Mouse (Mus musculus) midbrain, postnatal 0 days (tissue): ENCODE results near the gene Gm42742. TPM values are rescaled to one million over a fixed set of nuclear protein-coding genes. Genes with fewer than 3 reads are reported as not detected.
A peak's percentile ranks its signal among the peaks of the same experiment; 100 is the strongest.

ENCODE experiments used
- ATAC-seq: fragments of 200-750 bp; cut with Nextera tagmentation; 2 replicates; pipeline ENCODE4 v1.8.0; 2017; ENCODE audit warnings: moderate number of reproducible peaks, mild to moderate bottlenecking, moderate TSS enrichment, moderate library complexity; ENCODE audit not compliant: low FRiP score
- DNase-seq: peaks from one replicate; pipeline ENCODE4 v3.0.0-alpha.2; 2015; ENCODE audit warnings: low spot score
- H3K27ac ChIP-seq: fragments of 300-500 bp; sonication (generic); 2 replicates; pipeline ENCODE4 v1.5.1; 2014; ENCODE audit warnings: low read depth, mild to moderate bottlenecking, low read length, mixed read lengths
- H3K27me3 ChIP-seq: fragments of 300-500 bp; sonication (generic); 2 replicates; pipeline ENCODE4 v1.6.1; 2014; ENCODE audit warnings: low read length, control low read depth, mixed read lengths; ENCODE audit not compliant: insufficient read depth
- H3K36me3 ChIP-seq: fragments of 300-500 bp; sonication (generic); 2 replicates; pipeline ENCODE4 v1.6.1; 2014; ENCODE audit warnings: low read length, control low read depth, mixed read lengths; ENCODE audit not compliant: insufficient read depth
- H3K4me1 ChIP-seq: fragments of 300-500 bp; sonication (generic); 2 replicates; pipeline ENCODE4 v1.6.1; 2014; ENCODE audit warnings: mild to moderate bottlenecking, control low read depth, antibody characterized with exemption, low read length, mixed read lengths; ENCODE audit not compliant: insufficient read depth
- H3K4me2 ChIP-seq: fragments of 300-500 bp; sonication (generic); 2 replicates; pipeline ENCODE4 v1.6.1; 2014; ENCODE audit warnings: low read depth, mild to moderate bottlenecking, low read length, mixed read lengths; ENCODE audit not compliant: poor library complexity, severe bottlenecking
- H3K4me3 ChIP-seq: fragments of 300-500 bp; sonication (generic); 2 replicates; pipeline ENCODE4 v1.5.1; 2014; ENCODE audit warnings: low read depth, mild to moderate bottlenecking, low read length, moderate library complexity
- H3K9ac ChIP-seq: fragments of 300-500 bp; sonication (generic); replicated peaks from 2 replicates; pipeline ENCODE4 v1.6.1; 2014; ENCODE audit warnings: mild to moderate bottlenecking, low read length, moderate library complexity, mixed read lengths; ENCODE audit not compliant: poor library complexity, severe bottlenecking
- H3K9me3 ChIP-seq: fragments of 300-500 bp; sonication (generic); 2 replicates; pipeline ENCODE4 v1.6.1; 2016; ENCODE audit warnings: low read length, control low read depth
- CTCF ChIP-seq: IDR thresholded peaks from 2 replicates; pipeline ENCODE4 v1.5.1; 2016; ENCODE audit warnings: antibody characterized with exemption, mild to moderate bottlenecking
- whole genome bisulfite sequencing: fragments of 180-500 bp; shearing (Covaris S2); extraction: QIAGEN DNeasy Blood & Tissue Kit; methylation state at CpG from one replicate; pipeline ENCODE4 v1.1.7; 2014; 5-methylcytosine and 5-hydroxymethylcytosine counted together
- microRNA-seq: library from miRNA; unstranded; fragments of <30 nt; microRNA quantifications from one replicate; pipeline ENCODE4, GENCODE M21; 2016; ENCODE audit warnings: borderline number of aligned reads
- polyA plus RNA-seq: library from polyadenylated mRNA; unstranded; fragments of >200 nt; fragmentation: Nextera tagmentation; extraction: Ambion mirVana; gene quantifications from 2 replicates; pipeline ENCODE4 v1.2.1, GENCODE M21; 2015
- total RNA-seq: library from RNA; depleted of rRNA; stranded (reverse); fragments of >200 nt; gene quantifications from 2 replicates; pipeline ENCODE4 v1.2.3, GENCODE M21; 2014; rRNA removed

The Gm42742 gene
- total and polyA plus RNA-seq, 2 experiments from 2014 or later, result 45.3 to 55.5 TPM

- peaks cover 33% of the 10 kb centered on the region for H3K36me3 ChIP-seq
- H3K27me3 ChIP-seq, result no peaks in the 10 kb centered on the region
- no peaks in the 10 kb centered on the region for H3K9me3 ChIP-seq
- H3K27ac ChIP-seq, result peak overlapping the region; percentile 93; the same call in 1 of the 2 replicates
- no peak overlapping the region; the same call in 1 of the 2 replicates for H3K9ac ChIP-seq
- H3K4me1 ChIP-seq, result peaks cover 6% of the 10 kb centered on the region; the same call in 1 of the 2 replicates
- no peak for TF ChIP-seq CTCF
- 10% methylated on average over 8 of the region's 8 CpGs for WGBS
- no peak for ATAC-seq
- H3K4me2 ChIP-seq, result peak overlapping the region; percentile 90
- H3K4me3 ChIP-seq, result peak overlapping the region; percentile 100
- DNase-seq, result no peak
Measured at GRCm38 (mm10) chr7:126975493-126975892, 45.4 kb downstream of the Gm42742 start.

- H3K27ac ChIP-seq, result no peak overlapping the region
- no peak overlapping the region for H3K4me3 ChIP-seq
- H3K36me3 ChIP-seq, result peaks cover 63% of the 10 kb centered on the region
- no peaks in the 10 kb centered on the region for H3K27me3 ChIP-seq
- H3K9ac ChIP-seq, result no peak overlapping the region
- no peak overlapping the region for H3K4me2 ChIP-seq
- 63% methylated on average over 6 of the region's 6 CpGs for WGBS
- DNase-seq (no peak), ATAC-seq (no peak)
- TF ChIP-seq CTCF, result no peak
- H3K9me3 ChIP-seq, result no peaks in the 10 kb centered on the region
- no peaks in the 10 kb centered on the region for H3K4me1 ChIP-seq
Measured at GRCm38 (mm10) chr7:126967361-126967760, 53.5 kb downstream of the Gm42742 start.

- DNase-seq, result no peak
- no peaks in the 10 kb centered on the region for H3K4me1 ChIP-seq
- no peak overlapping the region for H3K9ac ChIP-seq
- H3K27ac ChIP-seq, result no peak overlapping the region
- no peaks in the 10 kb centered on the region for H3K9me3 ChIP-seq
- ATAC-seq, result no peak
- no peak overlapping the region for H3K4me3 ChIP-seq
- WGBS, result 49% methylated on average over 3 of the region's 3 CpGs
- no peak overlapping the region for H3K4me2 ChIP-seq
- peaks cover 68% of the 10 kb centered on the region for H3K36me3 ChIP-seq
- no peaks in the 10 kb centered on the region for H3K27me3 ChIP-seq
- no peak for TF ChIP-seq CTCF
Measured at GRCm38 (mm10) chr7:126965568-126965967, 55.3 kb downstream of the Gm42742 start.

Small RNA genes within 50 kb of the gene (microRNA-seq; reads per million reads assigned to microRNA genes)
- not detected for gene Gm44343

Other genes with a start within 250 kb of the Gm42742 start
Only the 30 nearest of the 32 such genes appear.
- gene Ppp4c, start 228.6 kb downstream of the Gm42742 start, total RNA-seq, result 107 and 137 TPM in 2 replicates
- gene Ppp4c, start 228.6 kb downstream of the Gm42742 start, polyA plus RNA-seq, result 127 and 135 TPM in 2 replicates
- 52.5 and 60.2 TPM in 2 replicates for gene Fam57b, start 223.4 kb downstream of the Gm42742 start, total RNA-seq
- gene Fam57b, start 223.4 kb downstream of the Gm42742 start, polyA plus RNA-seq, result 56.3 and 57.1 TPM in 2 replicates
- gene 4930451I11Rik, start 189.5 kb downstream of the Gm42742 start, total RNA-seq, result not detected in 2 replicates
- 1.1 TPM in 1 of 2 replicates, not detected in the other for gene 4930451I11Rik, start 189.5 kb downstream of the Gm42742 start, polyA plus RNA-seq
- gene Doc2a, start 173.7 kb downstream of the Gm42742 start, total RNA-seq, result 53.8 and 64.1 TPM in 2 replicates
- 36.3 and 41.2 TPM in 2 replicates for gene Doc2a, start 173.7 kb downstream of the Gm42742 start, polyA plus RNA-seq
- 6.6 and 10.0 TPM in 2 replicates for gene Hirip3, start 159.1 kb downstream of the Gm42742 start, total RNA-seq
- gene Hirip3, start 159.1 kb downstream of the Gm42742 start, polyA plus RNA-seq, result 12.2 and 16.3 TPM in 2 replicates
- 55.0 and 60.3 TPM in 2 replicates for gene Ino80e, start 158.7 kb downstream of the Gm42742 start, total RNA-seq
- 87.8 and 93.5 TPM in 2 replicates for gene Ino80e, start 158.7 kb downstream of the Gm42742 start, polyA plus RNA-seq
- gene Taok2, start 136.4 kb downstream of the Gm42742 start, total RNA-seq, result 143 and 160 TPM in 2 replicates
- 45.3 and 47.3 TPM in 2 replicates for gene Taok2, start 136.4 kb downstream of the Gm42742 start, polyA plus RNA-seq
- gene Tmem219, start 98.2 kb downstream of the Gm42742 start, total RNA-seq, result 22.8 and 24.7 TPM in 2 replicates
- 36.4 and 38.2 TPM in 2 replicates for gene Tmem219, start 98.2 kb downstream of the Gm42742 start, polyA plus RNA-seq
- 129 and 150 TPM in 2 replicates for gene Kctd13, start 92.2 kb downstream of the Gm42742 start, total RNA-seq
- gene Kctd13, start 92.2 kb downstream of the Gm42742 start, polyA plus RNA-seq, result 166 and 167 TPM in 2 replicates
- gene Asphd1, start 71.5 kb downstream of the Gm42742 start, total RNA-seq, result 32.3 and 44.5 TPM in 2 replicates
- 16.2 and 17.6 TPM in 2 replicates for gene Asphd1, start 71.5 kb downstream of the Gm42742 start, polyA plus RNA-seq
- gene Sez6l2, start 70.5 kb downstream of the Gm42742 start, total RNA-seq, result 235 and 283 TPM in 2 replicates
- 66.2 and 72.8 TPM in 2 replicates for gene Sez6l2, start 70.5 kb downstream of the Gm42742 start, polyA plus RNA-seq
- 193 and 244 TPM in 2 replicates for gene Cdipt, start 45.2 kb downstream of the Gm42742 start, total RNA-seq
- gene Cdipt, start 45.2 kb downstream of the Gm42742 start, polyA plus RNA-seq, result 142 and 157 TPM in 2 replicates
- not detected in 2 replicates for gene Cdiptos, start 45.0 kb downstream of the Gm42742 start, total RNA-seq
- gene Cdiptos, start 45.0 kb downstream of the Gm42742 start, polyA plus RNA-seq, result 0.72 and 0.79 TPM in 2 replicates
- gene Mvp, start 6.5 kb downstream of the Gm42742 start, total RNA-seq, result 4.2 and 7.2 TPM in 2 replicates
- 3.9 and 4.4 TPM in 2 replicates for gene Mvp, start 6.5 kb downstream of the Gm42742 start, polyA plus RNA-seq
- 2.4 TPM in 1 of 2 replicates, not detected in the other for gene Pagr1b, start 4.6 kb downstream of the Gm42742 start, total RNA-seq
- gene Pagr1b, start 4.6 kb downstream of the Gm42742 start, polyA plus RNA-seq, result 0.66 TPM in 1 of 2 replicates, not detected in the other
- 5.3 TPM in 1 of 2 replicates, not detected in the other for gene Pagr1a, start 3.7 kb downstream of the Gm42742 start, total RNA-seq
- gene Pagr1a, start 3.7 kb downstream of the Gm42742 start, polyA plus RNA-seq, result 33.1 and 41.1 TPM in 2 replicates
- 102 and 155 TPM in 2 replicates for gene Prrt2, start 114 bp upstream of the Gm42742 start, total RNA-seq
- gene Prrt2, start 114 bp upstream of the Gm42742 start, polyA plus RNA-seq, result 109 and 124 TPM in 2 replicates
- gene Maz, start 5.9 kb upstream of the Gm42742 start, total RNA-seq, result 223 and 245 TPM in 2 replicates
- 68.3 and 68.6 TPM in 2 replicates for gene Maz, start 5.9 kb upstream of the Gm42742 start, polyA plus RNA-seq
- 2.9 and 4.2 TPM in 2 replicates for gene Kif22, start 21.4 kb upstream of the Gm42742 start, total RNA-seq
- 11.3 and 11.5 TPM in 2 replicates for gene Kif22, start 21.4 kb upstream of the Gm42742 start, polyA plus RNA-seq
- gene Zg16, start 66.2 kb upstream of the Gm42742 start, total RNA-seq, result 0.49 TPM in 1 of 2 replicates, not detected in the other
- gene Zg16, start 66.2 kb upstream of the Gm42742 start, polyA plus RNA-seq, result not detected in 2 replicates
- 2.3 and 5.9 TPM in 2 replicates for gene AI467606, start 70.3 kb upstream of the Gm42742 start, total RNA-seq
- 1.4 and 1.9 TPM in 2 replicates for gene AI467606, start 70.3 kb upstream of the Gm42742 start, polyA plus RNA-seq
- 1.9 TPM in 2 replicates for gene Qprt, start 101.1 kb upstream of the Gm42742 start, total RNA-seq
- 1.7 and 1.8 TPM in 2 replicates for gene Qprt, start 101.1 kb upstream of the Gm42742 start, polyA plus RNA-seq
- gene Spn, start 116.7 kb upstream of the Gm42742 start, total RNA-seq, result 0.16 TPM in 1 of 2 replicates, not detected in the other
- not detected in 2 replicates for gene Spn, start 116.7 kb upstream of the Gm42742 start, polyA plus RNA-seq
- gene Cd2bp2, start 175.0 kb upstream of the Gm42742 start, total RNA-seq, result 85.7 and 103 TPM in 2 replicates
- 62.6 and 64.8 TPM in 2 replicates for gene Cd2bp2, start 175.0 kb upstream of the Gm42742 start, polyA plus RNA-seq
- gene Tbc1d10b, start 187.4 kb upstream of the Gm42742 start, total RNA-seq, result 70.2 and 72.3 TPM in 2 replicates
- gene Tbc1d10b, start 187.4 kb upstream of the Gm42742 start, polyA plus RNA-seq, result 24.5 and 28.7 TPM in 2 replicates
- 0.90 and 1.4 TPM in 2 replicates for gene Mylpf, start 187.8 kb upstream of the Gm42742 start, total RNA-seq
- gene Mylpf, start 187.8 kb upstream of the Gm42742 start, polyA plus RNA-seq, result 1.5 and 2.2 TPM in 2 replicates
- 37.4 and 39.6 TPM in 2 replicates for gene Zfp553, start 212.0 kb upstream of the Gm42742 start, total RNA-seq
- 32.3 TPM in 2 replicates for gene Zfp553, start 212.0 kb upstream of the Gm42742 start, polyA plus RNA-seq
- gene Sept1, start 212.0 kb upstream of the Gm42742 start, total RNA-seq, result 0.22 and 3.7 TPM in 2 replicates
- gene Sept1, start 212.0 kb upstream of the Gm42742 start, polyA plus RNA-seq, result 4.2 and 5.3 TPM in 2 replicates
- 76.8 and 94.5 TPM in 2 replicates for gene Zfp771, start 223.2 kb upstream of the Gm42742 start, total RNA-seq
- 80.2 and 83.8 TPM in 2 replicates for gene Zfp771, start 223.2 kb upstream of the Gm42742 start, polyA plus RNA-seq
- gene Dctpp1, start 239.6 kb upstream of the Gm42742 start, total RNA-seq, result 75.0 and 92.2 TPM in 2 replicates
- gene Dctpp1, start 239.6 kb upstream of the Gm42742 start, polyA plus RNA-seq, result 120 and 132 TPM in 2 replicates